Mouse (Mus musculus) midbrain, embryonic 15.5 days (tissue): Measurements from ENCODE around the gene Gm3646. TPM values are rescaled to one million over a fixed set of nuclear protein-coding genes. Genes with fewer than 3 reads are reported as not detected.

Experiments used
- ATAC-seq: fragments of 200-750 bp; cut with Nextera tagmentation; replicated peaks from 2 replicates; pipeline ENCODE4 v1.8.0; 2017; ENCODE audit warnings: moderate TSS enrichment
- H3K27ac ChIP-seq: fragments of 300-500 bp; sonication (generic); 2 replicates; pipeline ENCODE4 v1.5.1; 2015; ENCODE audit warnings: mild to moderate bottlenecking, inconsistent platforms
- H3K27me3 ChIP-seq: fragments of 300-500 bp; sonication (generic); replicated peaks from 2 replicates; pipeline ENCODE4 v1.6.1; 2015; ENCODE audit warnings: inconsistent platforms
- H3K36me3 ChIP-seq: fragments of 300-500 bp; sonication (generic); replicated peaks from 2 replicates; pipeline ENCODE4 v1.6.1; 2015; ENCODE audit warnings: inconsistent platforms
- H3K4me1 ChIP-seq: fragments of 300-500 bp; sonication (generic); 2 replicates; pipeline ENCODE4 v1.6.1; 2015; ENCODE audit warnings: inconsistent platforms
- H3K4me2 ChIP-seq: fragments of 300-500 bp; sonication (generic); 2 replicates; pipeline ENCODE4 v1.6.1; 2015; ENCODE audit warnings: inconsistent platforms, mild to moderate bottlenecking, moderate library complexity
- H3K4me3 ChIP-seq: fragments of 300-500 bp; sonication (generic); 2 replicates; pipeline ENCODE4 v1.5.1; 2015; ENCODE audit warnings: mild to moderate bottlenecking, inconsistent platforms
- H3K9ac ChIP-seq: fragments of 300-500 bp; sonication (generic); 2 replicates; pipeline ENCODE4 v1.6.1; 2015; ENCODE audit warnings: mild to moderate bottlenecking, inconsistent platforms
- H3K9me3 ChIP-seq: fragments of 300-500 bp; sonication (generic); 2 replicates; pipeline ENCODE4 v1.6.1; 2016; ENCODE audit warnings: inconsistent platforms
- WGBS: fragments of 180-500 bp; shearing (Covaris S2); methylation state at CpG from one replicate; pipeline ENCODE4 v1.1.7; 2015; ENCODE audit warnings: mixed read lengths; 5-methylcytosine and 5-hydroxymethylcytosine counted together
- polyA plus RNA-seq: library from polyadenylated mRNA; unstranded; fragments of >200 nt; fragmentation: Nextera tagmentation; extraction: Ambion mirVana; gene quantifications from 2 replicates; pipeline ENCODE4 v1.2.1, GENCODE M21; 2015

Gm3646 gene
- polyA plus RNA-seq, 1 experiment from 2014 or later, result not detected

- Histone ChIP-seq H3K27me3 (no peaks in the 10 kb centered on the region), H3K4me3 (no peak overlapping the region), H3K36me3 (no peaks in the 10 kb centered on the region), H3K4me2 (no peak overlapping the region), H3K9ac (no peak overlapping the region), H3K27ac (no peak overlapping the region), H3K9me3 (no peaks in the 10 kb centered on the region), H3K4me1 (no peaks in the 10 kb centered on the region)
- WGBS, result 77% methylated on average over 13 of the region's 13 CpGs
- ATAC-seq, result no peak
Measured at GRCm38 (mm10) chr1:39754224-39754957, 50.7 kb downstream of the Gm3646 start.

Other genes starting within 250 kb of the Gm3646 start
- 22.4 and 25.6 TPM in 2 replicates for gene Rnf149, start 227.9 kb downstream of the Gm3646 start, polyA plus RNA-seq
- gene Creg2, start 153.9 kb downstream of the Gm3646 start, polyA plus RNA-seq, result 8.2 and 9.3 TPM in 2 replicates
- gene Rfx8, start 84.3 kb downstream of the Gm3646 start, polyA plus RNA-seq, result 0.31 and 0.32 TPM in 2 replicates
- gene Map4k4, start 95.6 kb upstream of the Gm3646 start, polyA plus RNA-seq, result 46.5 and 55.2 TPM in 2 replicates